Mouse (Mus musculus) thymus, adult 2 months (tissue): ENCODE data around the gene Gm42517.

Experiments
- CTCF ChIP-seq: fragments of 200-500 bp; IDR thresholded peaks from 2 replicates; pipeline ENCODE4 v1.5.1; 2012; ENCODE audit warnings: mild to moderate bottlenecking, control low read depth, low read length, moderate library complexity, borderline replicate concordance; ENCODE audit not compliant: control insufficient read depth, poor library complexity, insufficient read depth; ENCODE audit errors: extremely low read depth
- POLR2A ChIP-seq: fragments of 200-500 bp; IDR thresholded peaks from 2 replicates; pipeline ENCODE4 v1.6.1; 2012; ENCODE audit warnings: mild to moderate bottlenecking, low read length, control low read depth, moderate library complexity; ENCODE audit not compliant: control insufficient read depth, poor library complexity, insufficient read depth; ENCODE audit errors: extremely low read depth

GRCm38 (mm10) chr5:108368851-108369621, 1.3 kb upstream of the Gm42517 start:
- TF ChIP-seq POLR2A (no peak), CTCF (no peak)
